Mouse (Mus musculus) forelimb bud, embryonic 11.5 days (tissue): ENCODE results near the gene Pcyox1.
"Not testable (repeated sequence)": the region's sequence is repeated elsewhere in the genome, so short reads cannot be mapped to it uniquely, and the experiment has no call there.

ENCODE experiments used
- DNase-seq: peaks from one replicate; pipeline ENCODE4 v3.0.0-alpha.2; 2012; ENCODE audit warnings: low read depth, low spot score

The Pcyox1 gene

DNA sequence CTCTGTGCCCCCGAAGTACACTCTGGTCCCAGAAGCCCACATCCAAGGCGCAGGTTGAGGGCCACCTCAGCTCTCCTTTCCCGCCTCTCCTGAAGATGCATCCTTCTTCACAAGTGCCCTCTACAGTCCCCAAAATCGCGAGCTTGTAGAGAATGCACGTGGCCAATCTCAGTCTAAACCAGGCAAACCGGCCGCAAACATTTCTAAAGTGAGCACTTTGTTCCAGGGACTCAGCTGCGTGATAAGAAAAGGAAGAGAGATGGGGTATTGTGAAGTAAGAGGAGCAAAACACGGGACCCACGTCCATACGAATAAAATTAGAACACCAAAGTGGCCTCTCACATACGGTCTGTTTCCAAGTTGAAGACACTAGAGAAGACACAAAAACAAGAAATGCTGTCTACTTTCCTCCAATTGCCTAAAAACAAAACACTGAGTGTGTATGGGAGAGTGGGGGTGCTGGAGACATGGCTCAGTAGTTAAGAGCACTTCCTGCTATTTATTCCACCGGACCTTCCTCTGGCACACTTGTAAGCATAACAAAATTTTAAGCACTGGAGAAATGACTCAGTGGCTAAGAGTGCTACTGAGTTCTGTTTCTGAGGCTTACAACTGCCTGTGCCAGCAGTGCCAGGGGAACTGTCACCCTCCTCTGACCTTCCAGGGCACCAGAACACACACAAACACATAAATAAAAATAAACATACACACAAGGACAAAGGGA, 465 bp upstream of the Pcyox1 start:
- DNase-seq: no peak

GRCm38 (mm10) chr6:86395969-86396368, 985 bp downstream of the Pcyox1 start:
- DNase-seq: no peak

GRCm38 (mm10) chr6:86395021-86395420, 1.9 kb downstream of the Pcyox1 start:
- DNase-seq: no peak

DNA sequence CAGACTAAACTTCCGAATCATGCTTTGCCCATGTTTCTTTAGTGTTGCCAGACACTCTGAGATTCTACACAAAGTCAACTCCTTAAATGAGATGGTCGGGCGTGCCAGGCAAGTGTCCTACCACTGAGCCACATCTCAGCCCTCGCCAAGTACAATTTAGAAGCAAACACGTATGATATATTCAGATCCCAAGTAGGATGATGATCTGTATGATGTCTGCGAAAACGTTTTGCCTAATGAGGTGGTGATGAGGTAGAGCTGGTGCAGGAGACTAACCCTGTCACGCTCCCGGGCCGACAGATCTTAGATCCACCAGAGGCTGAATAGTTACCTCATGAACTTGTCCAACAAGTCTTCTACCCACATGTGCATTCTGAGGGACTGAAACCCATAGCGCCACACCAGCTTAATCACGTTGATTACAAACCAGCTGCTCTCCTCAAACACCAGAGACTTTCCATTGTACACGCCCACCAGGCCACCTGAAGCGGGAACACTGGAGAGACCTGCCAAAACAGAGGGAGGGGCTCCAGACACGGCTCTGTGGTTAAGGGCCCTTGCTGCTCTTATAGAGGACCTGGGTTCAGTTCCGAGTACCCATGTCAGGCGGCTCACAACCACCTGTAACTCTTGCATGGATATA, 2.8 kb downstream of the Pcyox1 start:
- no peak for DNase-seq

GRCm38 (mm10) chr6:86393187-86393586, 3.8 kb downstream of the Pcyox1 start:
- DNase-seq: no peak

GRCm38 (mm10) chr6:86391326-86391725, 5.6 kb downstream of the Pcyox1 start:
- DNase-seq: no peak

DNA sequence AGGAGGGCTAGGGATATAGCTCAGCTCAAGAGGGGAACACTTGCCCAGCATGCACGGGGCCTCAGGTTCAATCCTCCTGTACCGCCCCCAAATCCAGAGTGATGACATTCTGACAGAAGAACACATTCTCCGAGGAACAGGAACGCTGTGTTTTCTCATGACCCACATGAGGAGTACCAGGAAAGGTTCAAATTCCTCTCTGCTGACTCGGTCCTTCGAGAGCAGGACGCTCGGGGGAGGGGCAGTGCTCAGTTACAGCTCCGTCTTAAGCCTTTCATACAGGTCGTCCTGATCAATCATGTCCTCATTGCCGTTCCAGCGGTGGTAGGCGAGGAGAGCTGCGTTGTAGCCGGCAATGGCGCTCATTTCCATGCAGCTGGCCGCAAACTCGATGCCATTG, 8.5 kb downstream of the Pcyox1 start:
- no peak for DNase-seq

DNA sequence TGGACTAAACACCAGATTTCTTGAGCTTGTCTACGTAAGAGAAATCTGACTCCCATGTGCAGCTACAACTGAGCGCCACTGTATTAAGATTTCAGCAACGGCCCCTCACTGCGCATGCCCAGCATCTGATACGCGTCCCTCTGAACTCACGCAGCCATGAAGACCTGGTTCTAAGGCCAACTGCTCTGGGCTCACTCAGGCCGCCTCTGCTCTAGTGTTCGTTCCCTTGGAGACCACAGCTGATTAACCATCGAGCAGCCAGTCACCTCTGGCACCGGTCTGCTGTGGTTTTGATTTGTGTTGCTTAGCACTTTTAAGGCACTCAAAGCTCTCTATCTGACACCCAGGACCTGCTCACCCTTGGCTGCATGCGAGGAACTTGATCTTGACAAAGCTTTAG, 9.6 kb downstream of the Pcyox1 start:
- no peak for DNase-seq

- no peak for DNase-seq
These were observed 11.4 kb downstream of the Pcyox1 start for GRCm38 (mm10) chr6:86385362-86386104.

GRCm38 (mm10) chr6:86384692-86385091, 12.3 kb downstream of the Pcyox1 start:
- no peak for DNase-seq

DNA sequence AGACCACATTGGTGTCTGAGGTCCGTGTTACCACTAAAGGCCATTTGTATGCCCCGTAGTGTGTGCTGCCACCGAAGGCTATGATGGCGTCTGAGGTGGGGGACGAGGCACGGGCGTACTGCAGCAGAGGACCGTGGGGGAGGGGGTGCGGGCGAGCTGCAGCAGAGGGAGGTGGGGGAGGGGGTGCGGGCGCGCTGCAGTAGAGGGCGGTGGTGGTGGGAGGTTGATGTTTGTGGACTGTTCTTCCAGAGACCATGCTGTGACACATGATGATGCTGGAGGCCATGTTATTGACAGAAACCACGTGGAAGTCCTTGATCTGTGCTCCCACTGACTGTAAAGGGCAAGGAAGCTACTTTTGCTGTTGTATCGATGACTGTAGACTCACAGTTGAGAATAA, 13.6 kb downstream of the Pcyox1 start:
- no peak for DNase-seq

GRCm38 (mm10) chr6:86382551-86382950, 14.4 kb downstream of the Pcyox1 start:
- DNase-seq: no peak

- not testable (repeated sequence) for DNase-seq
These were observed 16.8 kb downstream of the Pcyox1 start for GRCm38 (mm10) chr6:86380112-86380511.

- DNase-seq: no peak
These were observed 18.6 kb downstream of the Pcyox1 start for GRCm38 (mm10) chr6:86378341-86378740.

DNA sequence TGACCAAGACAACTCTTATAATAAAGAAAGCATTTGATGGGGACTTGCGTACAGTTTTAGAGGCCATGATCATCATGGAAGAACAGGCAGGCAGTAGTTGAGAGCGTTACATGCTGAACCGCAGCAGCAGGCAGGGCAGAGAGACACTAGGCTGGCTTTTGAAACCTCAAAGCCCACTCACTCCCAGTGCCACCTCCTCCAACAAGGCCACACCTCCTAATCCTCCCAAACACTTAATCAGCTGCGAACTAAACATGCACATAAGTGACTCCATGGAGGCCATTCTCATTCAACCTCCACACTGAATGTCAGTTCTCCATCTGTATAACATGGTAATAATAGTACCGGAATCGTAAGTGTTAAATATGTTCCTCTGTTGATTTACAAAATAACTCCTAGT, 23.4 kb downstream of the Pcyox1 start:
- DNase-seq: no peak

- no peak for DNase-seq
These were observed 24.9 kb downstream of the Pcyox1 start for GRCm38 (mm10) chr6:86371950-86372516.

DNA sequence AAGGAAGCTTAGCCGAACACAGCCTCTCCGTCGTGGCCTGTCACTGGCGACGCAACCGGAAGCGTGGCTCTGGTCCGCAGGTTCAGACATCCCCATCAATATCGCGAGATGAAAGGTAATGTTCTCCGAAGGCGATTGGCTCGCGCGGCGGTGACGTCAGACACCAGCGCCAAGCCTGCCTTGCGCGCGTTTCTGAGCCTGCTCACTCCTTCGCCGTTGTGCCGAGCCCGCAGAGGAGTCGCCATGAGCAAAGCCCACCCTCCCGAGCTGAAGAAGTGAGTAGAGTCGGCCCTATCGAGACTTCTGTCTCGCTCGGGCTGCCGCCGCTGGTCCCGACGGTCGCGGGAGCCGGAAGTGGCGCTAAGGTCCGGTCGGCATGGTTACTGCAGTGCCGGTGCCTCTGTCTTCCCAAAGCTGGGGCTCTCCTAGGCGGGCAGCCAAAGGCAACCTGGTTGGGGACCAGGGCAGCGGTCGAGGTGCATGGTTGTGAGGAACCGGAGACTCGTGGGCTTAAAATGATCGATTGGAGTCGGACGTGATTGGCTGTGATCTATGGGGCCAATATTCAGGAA, 25.5 kb downstream of the Pcyox1 start:
- DNase-seq: peak; percentile 97

DNA sequence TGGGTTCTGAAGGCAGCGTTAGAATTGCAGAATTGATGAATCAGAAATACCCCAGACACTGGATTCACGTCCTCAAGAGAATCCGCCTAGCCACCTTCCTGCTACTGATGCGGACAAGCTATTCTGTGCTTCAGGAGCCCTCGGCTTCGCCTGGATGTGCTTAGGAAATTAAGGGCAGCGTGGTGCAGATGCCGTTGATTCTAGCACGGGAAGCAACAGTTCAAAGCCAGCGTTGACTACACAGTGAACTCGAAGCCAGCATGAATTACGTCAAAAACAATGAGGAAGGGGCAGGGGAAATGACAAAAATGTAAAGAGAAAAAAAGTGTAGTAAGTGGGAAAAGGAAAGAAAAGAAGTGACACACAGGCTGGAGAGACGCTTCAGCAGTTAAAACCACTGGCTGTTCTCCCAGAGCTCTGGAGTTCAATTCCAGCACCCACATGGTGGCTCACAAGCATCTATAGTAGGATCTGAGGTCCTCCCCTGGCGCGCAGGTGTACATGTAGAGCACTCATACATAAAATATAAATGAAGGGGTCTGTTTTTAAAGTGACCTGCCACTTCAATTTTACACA, 26.1 kb downstream of the Pcyox1 start, which contains the start of gene Snrpg:
Gene Snrpg (plus strand): TSS at position 541 of the 576 bp plus-strand sequence.
- no peak for DNase-seq

- no peak for DNase-seq
These were observed 26.8 kb downstream of the Pcyox1 start for GRCm38 (mm10) chr6:86370093-86370713.

GRCm38 (mm10) chr6:86368479-86368878, 28.5 kb downstream of the Pcyox1 start:
- DNase-seq: no peak

- no peak for DNase-seq
These were observed 30.1 kb downstream of the Pcyox1 start for GRCm38 (mm10) chr6:86366853-86367249.
